Mouse (Mus musculus) frontal cortex, postnatal 25 days (tissue): ENCODE results near the gene Pkd1.

Experiments
- DNase-seq, 2 experiments: peaks; one replicate each; pipeline ENCODE4 v3.0.0; 2022; ENCODE audit warnings: low spot score in 2 of 2

Pkd1 gene

GRCm38 (mm10) chr17:24533099-24533992 is 16.3 kb upstream of the Pkd1 start:
- DNase-seq, result peak; percentile 72 to 83

GRCm38 (mm10) chr17:24534160-24534718 is 15.4 kb upstream of the Pkd1 start, which contains the start of gene Rab26:
Gene Rab26, minus strand, starts transcription at chr17:24534210.
- DNase-seq, result no peak

GRCm38 (mm10) chr17:24535300-24535699 is 14.3 kb upstream of the Pkd1 start:
- no peak for DNase-seq

GRCm38 (mm10) chr17:24537536-24537935 is 12.1 kb upstream of the Pkd1 start:
- no peak for DNase-seq

- peak in 1 of 2 experiments; percentile 53 for DNase-seq
Measured at GRCm38 (mm10) chr17:24538950-24539349, 10.7 kb upstream of the Pkd1 start.

- DNase-seq, result no peak
Measured at GRCm38 (mm10) chr17:24540375-24540774, 9.3 kb upstream of the Pkd1 start.

GRCm38 (mm10) chr17:24544613-24545012 is 5.0 kb upstream of the Pkd1 start:
- no peak for DNase-seq

GRCm38 (mm10) chr17:24545247-24545646 is 4.4 kb upstream of the Pkd1 start:
- no peak for DNase-seq

GRCm38 (mm10) chr17:24546234-24546633 is 3.4 kb upstream of the Pkd1 start:
- DNase-seq, result no peak

- DNase-seq, result no peak
Measured at GRCm38 (mm10) chr17:24548435-24548834, 1.2 kb upstream of the Pkd1 start.

- DNase-seq, result peak in 1 of 2 experiments; percentile 43
Measured at GRCm38 (mm10) chr17:24548921-24549617, 565 bp upstream of the Pkd1 start.

- peak; percentile 58 to 64 for DNase-seq
Measured at GRCm38 (mm10) chr17:24550416-24551049, 899 bp downstream of the Pkd1 start.

GRCm38 (mm10) chr17:24551050-24551444 is 1.4 kb downstream of the Pkd1 start:
- DNase-seq, result no peak

- no peak for DNase-seq
Measured at GRCm38 (mm10) chr17:24557091-24557490, 7.5 kb downstream of the Pkd1 start.

- no peak for DNase-seq
Measured at GRCm38 (mm10) chr17:24558600-24559099, 9.0 kb downstream of the Pkd1 start.

- no peak for DNase-seq
Measured at GRCm38 (mm10) chr17:24559146-24559545, 9.5 kb downstream of the Pkd1 start.

GRCm38 (mm10) chr17:24560301-24561028 is 10.8 kb downstream of the Pkd1 start:
- no peak for DNase-seq

GRCm38 (mm10) chr17:24561592-24561991 is 12.0 kb downstream of the Pkd1 start:
- DNase-seq, result no peak

GRCm38 (mm10) chr17:24563638-24564037 is 14.0 kb downstream of the Pkd1 start:
- no peak for DNase-seq

- no peak for DNase-seq
Measured at GRCm38 (mm10) chr17:24564422-24564821, 14.8 kb downstream of the Pkd1 start.

GRCm38 (mm10) chr17:24565092-24565491 is 15.5 kb downstream of the Pkd1 start:
- no peak for DNase-seq
